Mouse (Mus musculus) cerebellum, adult 11 months (tissue): Measurements from ENCODE around the gene Htr1a.

Source experiments
- DNase-seq: peaks from one replicate; pipeline ENCODE4 v3.0.0; 2022

Htr1a gene

DNA sequence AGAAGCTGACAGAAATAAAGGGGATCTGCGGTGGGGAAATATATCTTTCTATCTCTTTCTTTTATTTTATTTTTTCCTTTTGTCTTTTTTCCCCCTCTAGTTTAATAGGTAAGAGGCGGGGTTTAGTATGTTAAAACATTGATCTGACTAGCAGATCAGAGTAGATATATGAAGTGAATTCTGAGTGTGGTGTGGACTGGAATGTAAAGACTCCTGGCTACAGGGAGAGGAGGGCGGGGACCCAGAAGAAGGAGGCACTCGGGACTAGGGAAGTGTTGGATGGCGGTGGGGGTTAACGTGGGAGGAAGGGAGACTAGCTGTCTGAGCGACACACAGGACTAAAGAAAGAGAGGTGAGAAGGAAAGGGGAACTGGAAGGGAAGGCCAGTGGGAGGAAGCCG lies at the start of gene Htr1a:
Gene Htr1a, plus strand, starts transcription at position 301 of the 400 bp plus-strand sequence.
- DNase-seq = no peak

DNA sequence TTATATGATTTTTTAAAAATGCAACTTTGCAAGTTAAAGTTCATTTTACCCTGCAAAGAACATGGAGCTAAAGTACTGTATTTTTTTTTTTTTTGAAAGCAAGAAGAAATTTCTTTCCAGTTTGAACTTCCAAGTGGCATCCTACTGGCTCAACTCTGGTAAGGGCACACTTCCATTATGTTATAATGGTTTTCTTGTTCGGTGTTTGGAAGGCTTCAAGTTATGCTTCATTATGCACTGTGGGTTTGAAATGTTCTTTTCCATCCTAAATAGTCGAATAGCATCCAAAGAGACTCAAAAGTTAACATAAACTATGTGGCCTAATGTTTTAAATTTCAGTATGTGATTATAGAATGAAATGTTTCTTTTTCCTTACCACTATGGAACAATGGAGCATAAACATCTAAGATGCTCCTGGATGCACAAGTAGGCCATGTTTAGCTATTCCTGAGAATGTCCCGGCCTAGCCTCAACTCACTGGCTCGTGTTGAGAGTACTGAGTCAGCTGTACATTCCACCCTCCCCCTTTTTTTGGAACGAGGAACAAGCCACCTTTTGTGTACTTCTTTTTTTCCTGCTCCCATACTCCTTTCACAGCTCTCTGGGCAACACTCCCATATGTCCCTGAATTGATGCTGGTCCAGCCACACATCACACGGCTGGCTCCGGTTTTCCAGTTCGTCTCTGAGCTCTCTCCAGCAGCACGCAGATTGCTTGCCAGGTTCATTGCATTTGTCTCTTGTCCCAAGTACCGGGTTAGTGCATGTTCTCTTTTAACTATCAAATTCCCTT lies 31.7 kb upstream of the Htr1a start:
- DNase-seq = no peak

- no peak for DNase-seq
These were observed 31.1 kb upstream of the Htr1a start for GRCm38 (mm10) chr13:105412327-105412722.

GRCm38 (mm10) chr13:105433141-105433540 lies 10.3 kb upstream of the Htr1a start:
- no peak for DNase-seq

GRCm38 (mm10) chr13:105433630-105434029 lies 9.8 kb upstream of the Htr1a start:
- DNase-seq = no peak

DNA sequence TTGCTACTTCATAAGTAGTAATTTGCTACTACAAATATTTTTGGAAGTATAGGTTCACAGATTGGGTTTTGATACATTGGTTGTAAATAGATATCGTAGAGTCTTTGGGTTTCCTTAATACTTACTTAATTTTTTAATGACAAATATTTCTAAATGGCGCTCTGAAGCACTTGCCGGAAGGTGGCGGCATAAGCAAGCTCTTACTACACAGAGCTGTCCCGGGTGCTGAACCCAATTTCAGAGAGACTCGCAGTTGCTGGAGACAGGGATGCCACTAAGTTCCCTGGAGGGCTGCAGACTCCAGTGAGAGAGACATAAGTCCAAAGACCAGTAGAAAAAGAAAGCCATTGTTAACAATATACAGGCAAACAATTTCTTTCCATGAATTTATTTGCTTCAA lies 863 bp upstream of the Htr1a start:
- no peak for DNase-seq

DNA sequence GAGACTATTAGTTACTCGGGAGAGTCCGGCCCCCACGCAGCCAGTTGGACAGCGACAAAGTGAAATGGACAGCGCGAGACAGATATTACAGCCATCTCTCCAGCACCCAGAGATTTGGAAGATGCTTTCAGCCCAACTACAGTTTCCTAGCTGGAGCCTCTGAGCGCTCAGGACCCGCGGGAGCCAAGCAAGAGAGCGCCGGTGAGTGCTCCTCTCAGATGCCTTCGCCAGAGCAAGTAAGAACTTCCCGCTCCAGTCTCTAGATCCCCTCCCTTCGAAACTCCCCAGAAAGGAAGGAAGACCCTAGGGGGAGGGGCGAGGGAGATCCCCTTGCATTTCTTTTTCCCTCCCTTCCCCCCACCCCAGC lies 415 bp downstream of the Htr1a start:
- no peak for DNase-seq

DNA sequence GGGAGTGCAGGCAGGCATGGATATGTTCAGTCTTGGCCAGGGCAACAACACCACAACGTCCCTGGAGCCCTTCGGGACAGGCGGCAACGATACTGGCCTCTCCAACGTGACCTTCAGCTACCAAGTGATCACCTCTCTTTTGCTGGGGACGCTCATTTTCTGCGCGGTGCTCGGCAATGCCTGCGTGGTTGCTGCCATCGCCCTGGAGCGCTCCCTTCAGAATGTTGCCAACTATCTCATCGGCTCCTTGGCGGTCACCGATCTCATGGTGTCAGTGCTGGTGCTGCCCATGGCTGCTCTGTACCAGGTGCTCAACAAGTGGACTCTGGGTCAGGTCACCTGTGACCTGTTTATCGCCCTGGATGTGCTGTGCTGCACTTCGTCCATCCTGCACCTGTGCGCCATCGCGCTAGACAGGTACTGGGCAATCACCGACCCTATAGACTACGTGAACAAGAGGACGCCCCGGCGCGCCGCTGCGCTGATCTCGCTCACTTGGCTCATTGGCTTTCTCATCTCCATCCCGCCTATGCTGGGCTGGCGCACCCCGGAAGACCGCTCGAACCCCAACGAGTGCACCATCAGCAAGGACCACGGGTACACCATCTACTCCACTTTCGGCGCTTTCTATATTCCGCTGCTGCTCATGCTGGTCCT lies 927 bp downstream of the Htr1a start:
- no peak for DNase-seq

DNA sequence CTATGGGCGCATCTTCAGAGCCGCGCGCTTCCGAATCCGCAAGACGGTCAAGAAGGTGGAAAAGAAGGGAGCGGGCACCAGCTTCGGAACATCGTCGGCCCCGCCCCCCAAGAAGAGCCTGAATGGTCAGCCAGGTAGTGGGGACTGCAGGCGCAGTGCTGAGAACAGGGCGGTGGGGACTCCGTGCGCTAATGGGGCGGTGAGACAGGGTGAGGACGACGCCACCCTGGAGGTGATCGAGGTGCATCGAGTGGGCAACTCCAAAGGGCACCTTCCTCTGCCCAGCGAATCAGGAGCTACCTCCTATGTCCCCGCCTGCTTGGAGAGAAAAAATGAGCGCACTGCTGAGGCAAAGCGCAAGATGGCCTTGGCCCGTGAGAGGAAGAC lies 1.4 kb downstream of the Htr1a start:
- DNase-seq = no peak

DNA sequence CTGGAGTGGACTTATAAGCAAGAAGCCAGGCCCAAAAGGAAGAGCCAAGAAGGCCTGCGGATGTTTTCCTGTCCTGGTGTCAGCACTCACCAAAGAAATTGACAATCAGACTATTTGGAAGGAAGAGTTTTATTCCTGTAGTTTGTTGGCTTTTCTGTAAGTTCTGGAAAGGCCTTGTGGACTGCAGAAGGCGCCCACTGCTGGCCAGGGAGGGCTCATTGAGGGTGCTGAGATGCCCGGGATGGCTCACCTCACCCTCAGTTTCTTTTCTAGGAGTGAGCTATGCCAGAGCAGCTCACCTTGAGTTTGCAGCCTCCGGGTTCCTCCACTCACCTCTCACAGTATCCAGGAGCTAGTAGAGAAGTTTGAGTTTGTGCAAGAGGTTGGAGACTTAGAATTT lies 2.8 kb downstream of the Htr1a start:
- no peak for DNase-seq

- DNase-seq = no peak
These were observed 4.3 kb downstream of the Htr1a start for GRCm38 (mm10) chr13:105447695-105448094.

DNA sequence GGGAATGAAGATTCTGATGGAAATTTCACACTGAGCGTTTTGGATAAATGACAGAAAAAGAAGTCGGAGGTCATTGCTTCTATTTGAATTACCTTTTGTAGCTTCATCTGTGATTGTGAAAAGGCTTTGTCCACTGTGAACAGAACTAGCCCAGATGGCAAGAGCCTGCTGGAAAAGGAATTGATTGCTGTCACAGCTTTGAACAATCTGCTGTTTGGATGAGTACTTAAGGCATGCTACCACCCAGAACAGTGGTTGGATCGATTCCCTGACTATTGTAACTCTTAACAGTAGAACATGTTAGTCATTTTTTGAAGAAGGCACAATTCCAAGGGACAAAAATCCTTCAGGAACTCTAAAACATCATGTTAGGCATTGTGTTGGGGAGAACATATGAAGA lies 8.1 kb downstream of the Htr1a start:
- DNase-seq = no peak
